Mouse (Mus musculus): ENCODE results near the gene Klhdc7a.
"Not testable (repeated sequence)": the region's sequence is repeated elsewhere in the genome, so short reads cannot be mapped to it uniquely, and the experiment has no call there.

Gene Klhdc7a

DNA sequence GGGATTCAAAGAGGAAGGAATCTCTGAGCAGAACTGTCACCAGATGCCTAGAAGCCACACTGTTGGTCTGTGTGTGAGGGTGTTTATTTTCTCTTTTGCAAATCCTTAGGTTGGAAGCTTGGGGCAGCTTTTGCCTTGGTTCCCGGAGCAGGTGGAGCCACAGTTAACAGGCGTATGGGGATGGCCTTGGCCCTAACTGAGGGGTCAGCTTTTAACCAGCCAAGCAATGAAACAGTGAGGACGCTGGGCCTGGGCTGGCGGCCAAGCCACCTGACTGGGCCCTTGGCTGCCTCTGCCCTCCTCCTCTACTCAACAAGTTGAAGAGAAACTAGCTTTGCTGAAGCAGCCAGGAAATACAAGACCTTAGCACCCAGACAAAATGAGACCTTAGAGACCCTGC, at the start of gene Klhdc7a:
Gene Klhdc7a, minus strand, starts transcription at position 105 of the 400 bp plus-strand sequence.
- DNase-seq = peak; percentile 94

DNA sequence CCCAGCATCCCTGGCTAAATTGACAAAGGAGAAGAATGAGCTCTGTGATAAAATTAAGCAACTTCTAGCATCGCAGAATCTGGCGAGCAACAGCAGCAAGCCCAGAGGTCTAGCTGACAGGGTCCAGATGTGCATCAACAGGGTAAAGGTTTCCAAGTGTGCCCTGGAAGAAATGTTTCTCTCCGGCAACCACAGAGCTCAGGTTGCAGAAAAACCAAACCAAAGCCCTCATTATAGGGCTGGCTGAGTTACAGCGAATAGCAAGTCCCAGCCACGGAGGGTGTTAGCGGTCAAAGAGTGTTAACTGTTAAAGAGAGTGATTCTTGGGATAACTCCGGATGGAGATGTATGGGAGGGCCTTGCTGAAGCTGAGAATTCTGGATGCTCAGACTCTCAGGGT, 48.1 kb upstream of the Klhdc7a start:
- no peak for DNase-seq

DNA sequence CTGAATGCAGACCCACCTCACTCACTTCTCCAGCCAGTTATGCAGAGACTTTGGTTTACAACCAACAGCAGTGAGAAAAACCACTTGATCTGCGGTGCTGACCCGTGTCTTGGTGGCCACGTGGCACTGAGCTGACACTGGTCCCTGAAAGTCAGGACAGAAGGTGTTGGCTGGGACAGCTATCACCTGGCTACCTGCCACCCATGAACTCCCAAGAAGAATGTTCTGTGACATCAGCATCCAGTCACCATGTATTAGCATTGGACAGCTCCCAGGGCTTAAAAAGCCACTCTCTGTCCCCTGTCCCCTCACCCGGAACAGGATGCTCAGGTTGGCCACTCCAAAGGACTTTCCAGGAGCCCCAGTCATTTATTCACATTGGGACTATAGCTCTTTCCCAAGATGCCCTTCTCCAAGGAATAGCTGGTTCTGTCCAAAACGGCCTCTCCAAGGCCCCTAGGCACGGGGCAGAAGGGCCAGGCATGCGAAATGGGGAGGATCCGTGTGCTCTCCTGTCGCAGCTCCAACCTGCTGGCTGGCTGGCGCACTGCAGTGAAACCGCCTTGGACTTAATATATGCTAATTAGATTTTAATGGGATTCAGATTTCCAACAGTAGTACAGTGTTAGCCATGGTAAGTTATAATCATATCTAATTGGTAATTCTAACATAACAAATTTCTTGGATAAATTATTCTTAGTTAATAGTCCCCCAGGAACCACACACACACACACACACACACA, 43.1 kb upstream of the Klhdc7a start:
- DNase-seq = peak; percentile 18

DNA sequence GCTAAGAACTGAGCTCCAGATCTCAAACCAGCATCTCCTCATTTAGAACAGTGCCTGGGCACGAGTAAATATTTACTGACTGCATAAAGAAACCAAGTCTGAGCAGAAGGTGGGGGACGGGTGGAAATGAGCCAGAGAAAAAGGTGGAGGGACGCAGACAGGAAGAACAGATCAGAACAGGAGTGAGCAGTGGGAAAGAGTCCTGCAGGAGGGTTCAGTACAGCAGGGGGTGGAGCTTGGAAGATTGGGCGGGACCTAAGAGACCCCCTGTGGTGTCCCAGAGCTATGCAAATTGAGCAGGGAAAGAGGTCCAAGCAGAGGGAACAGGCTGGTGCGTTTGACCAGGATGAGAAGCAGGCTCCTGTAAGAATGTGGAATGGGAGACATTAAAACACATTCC, 37.1 kb upstream of the Klhdc7a start:
- peak; percentile 10 for DNase-seq

DNA sequence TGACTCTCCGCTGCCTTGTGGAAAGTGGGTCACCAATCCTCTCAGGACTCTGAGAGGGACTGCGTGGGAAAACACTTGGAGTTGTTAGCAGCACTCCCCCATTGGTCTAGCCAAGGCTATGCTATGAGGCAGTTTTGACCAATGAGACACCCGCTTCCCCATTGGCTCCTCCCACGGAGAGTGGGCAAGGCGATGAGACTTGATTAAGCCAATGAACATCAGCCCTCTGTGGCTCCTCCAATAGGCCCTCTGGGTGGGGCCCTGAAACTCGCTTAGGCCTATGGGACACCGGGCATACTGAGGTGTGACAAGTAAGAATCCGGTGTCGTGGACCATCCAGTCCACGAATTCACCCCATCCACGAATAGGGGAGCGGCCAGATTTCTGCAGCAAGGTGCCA, 36.3 kb upstream of the Klhdc7a start:
- peak; percentile 18 for DNase-seq

DNA sequence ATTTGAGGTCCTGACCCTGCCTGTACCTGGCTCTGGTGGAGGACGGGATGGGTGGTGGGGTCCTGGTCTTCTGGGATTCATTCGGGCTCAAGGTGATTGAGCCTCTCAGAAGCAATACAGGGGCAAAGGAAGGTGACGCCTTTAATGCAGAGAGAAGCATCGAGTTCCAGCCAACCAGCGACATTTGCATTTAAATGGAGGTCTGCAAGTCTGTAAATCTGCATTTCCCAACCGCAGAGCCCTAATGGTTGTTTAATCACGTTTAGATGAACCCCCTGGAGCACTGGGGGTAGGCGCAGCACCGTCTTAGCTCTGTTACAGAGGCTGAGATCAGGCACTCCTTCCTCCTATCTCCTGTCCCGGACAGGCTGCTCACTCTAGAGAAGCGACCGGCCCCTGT, 34.2 kb upstream of the Klhdc7a start:
- DNase-seq = no peak

DNA sequence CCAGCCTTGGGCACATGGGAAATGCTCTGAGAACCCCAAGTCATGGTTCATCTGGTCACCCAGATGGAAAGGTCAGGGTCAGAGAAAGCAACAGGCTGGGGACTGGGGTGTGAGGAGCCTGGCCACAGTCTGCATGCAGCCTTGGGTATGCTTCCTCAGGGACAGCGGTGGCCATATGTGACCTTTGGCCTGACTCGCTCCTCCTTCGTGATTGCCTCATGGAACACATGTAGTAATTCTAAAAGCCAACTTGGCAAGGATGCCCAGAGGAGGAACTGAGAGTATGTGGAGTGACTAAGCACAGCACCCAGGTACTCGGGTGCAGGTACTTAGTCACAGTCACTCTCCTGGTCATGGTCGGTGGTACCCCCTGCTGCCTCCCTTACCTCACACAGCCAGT, 33.1 kb upstream of the Klhdc7a start:
- DNase-seq = no peak

DNA sequence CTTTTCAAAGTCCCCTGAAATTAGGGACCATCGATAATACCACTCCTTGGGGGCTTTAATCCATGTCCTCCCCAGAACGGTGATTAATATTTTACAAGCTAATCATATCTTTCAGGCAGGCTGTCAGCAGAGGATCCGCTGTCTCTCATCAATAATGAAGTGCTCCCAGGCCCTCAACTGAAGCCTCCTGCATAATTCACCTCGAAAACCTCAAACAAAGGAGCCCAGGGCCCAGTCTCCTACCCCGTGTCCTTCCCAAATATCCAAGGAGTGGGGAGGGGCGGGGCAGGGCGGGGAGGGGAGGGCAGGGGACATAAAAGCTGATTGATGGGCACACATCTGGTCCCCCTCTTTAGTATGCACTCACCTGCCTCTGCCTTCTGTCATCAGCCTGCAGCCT, 31.2 kb upstream of the Klhdc7a start:
- no peak for DNase-seq

DNA sequence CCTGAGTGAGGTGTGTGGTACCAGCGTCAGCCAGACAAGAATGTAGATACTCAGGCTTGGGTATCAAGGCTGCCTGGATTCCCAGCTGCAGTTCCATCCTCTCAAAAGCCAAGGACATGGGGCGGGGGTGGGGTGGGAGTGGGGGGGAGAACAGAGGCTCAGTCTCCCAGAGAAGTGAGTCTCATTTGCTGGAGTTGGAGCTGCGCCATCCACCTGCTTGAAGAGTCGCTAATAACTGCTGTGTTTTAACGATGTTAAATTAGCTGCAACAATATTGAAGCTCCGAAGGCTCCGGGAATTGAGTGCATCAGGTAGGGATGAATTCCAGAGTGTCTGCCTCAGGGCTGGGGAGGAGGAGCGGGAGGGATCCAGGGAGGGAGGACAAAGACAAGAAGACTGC, 27.8 kb upstream of the Klhdc7a start:
- DNase-seq = no peak

DNA sequence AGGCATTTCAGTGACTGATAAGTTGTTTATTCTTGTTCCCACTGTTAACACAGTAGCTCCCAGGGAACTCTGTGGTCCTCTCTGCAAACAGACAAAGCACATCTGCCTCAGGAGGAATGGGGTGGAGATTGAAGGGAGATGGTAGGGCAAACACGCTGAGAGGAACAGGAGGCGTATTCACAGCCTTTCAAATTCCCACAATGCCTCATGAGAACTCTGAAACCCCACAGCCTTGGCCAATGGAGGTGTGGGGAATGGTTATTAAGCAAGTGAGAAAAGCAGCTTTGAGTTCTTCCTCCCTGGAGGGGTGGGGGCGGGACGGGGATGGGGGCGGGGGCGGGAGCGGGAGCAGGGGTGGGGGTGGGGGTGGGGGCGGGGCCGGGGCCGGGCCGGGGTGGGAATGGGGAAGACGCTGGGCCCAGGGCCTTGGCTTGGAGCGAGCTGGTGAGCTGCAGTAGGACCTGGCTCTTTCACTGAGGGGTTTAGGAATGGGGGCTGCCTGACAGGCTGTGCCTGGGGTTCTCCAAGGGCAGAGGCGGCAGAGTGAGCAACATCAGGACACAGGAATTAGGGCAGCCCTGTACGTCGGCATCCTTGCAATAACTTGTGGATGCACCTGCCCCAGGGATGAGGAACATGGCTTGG, 25.4 kb upstream of the Klhdc7a start:
- DNase-seq = no peak

DNA sequence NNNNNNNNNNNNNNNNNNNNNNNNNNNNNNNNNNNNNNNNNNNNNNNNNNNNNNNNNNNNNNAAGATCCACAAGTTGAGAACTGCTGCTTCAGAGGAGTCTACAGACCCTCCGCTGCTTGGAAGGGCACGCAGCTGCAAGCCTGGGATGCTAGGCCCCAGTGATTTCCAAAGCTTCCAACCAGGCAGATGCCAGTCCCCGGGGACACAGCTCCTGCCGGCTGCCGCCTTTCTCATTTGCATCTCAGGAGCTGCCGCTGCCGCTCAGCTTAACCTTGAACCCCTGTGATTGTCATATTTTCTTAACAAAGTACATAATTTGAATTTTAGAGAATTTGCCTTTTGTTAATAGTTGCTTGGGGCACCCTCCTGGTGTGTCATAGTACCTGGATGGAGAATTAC, 19.1 kb upstream of the Klhdc7a start:
- no peak for DNase-seq

DNA sequence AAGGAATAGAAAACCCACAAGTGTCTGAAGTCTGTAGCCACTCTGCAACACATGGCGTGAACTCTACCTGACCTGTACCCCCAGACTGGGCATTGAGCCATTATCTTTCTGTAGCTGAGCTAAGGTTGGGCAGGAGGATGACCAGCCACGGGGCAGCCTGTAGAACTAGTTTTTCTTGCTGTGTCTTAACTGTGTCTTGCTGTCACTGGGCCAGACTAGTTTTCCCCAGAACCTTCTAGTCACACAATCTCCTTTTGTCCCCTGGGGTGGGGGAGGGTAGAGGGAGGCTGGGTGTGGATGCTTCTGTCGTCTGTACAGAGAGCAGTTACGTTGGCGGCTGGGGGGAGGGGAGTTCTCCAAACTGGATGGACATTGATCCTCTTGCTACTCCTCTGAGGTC, 10.9 kb upstream of the Klhdc7a start:
- peak; percentile 64 for DNase-seq

DNA sequence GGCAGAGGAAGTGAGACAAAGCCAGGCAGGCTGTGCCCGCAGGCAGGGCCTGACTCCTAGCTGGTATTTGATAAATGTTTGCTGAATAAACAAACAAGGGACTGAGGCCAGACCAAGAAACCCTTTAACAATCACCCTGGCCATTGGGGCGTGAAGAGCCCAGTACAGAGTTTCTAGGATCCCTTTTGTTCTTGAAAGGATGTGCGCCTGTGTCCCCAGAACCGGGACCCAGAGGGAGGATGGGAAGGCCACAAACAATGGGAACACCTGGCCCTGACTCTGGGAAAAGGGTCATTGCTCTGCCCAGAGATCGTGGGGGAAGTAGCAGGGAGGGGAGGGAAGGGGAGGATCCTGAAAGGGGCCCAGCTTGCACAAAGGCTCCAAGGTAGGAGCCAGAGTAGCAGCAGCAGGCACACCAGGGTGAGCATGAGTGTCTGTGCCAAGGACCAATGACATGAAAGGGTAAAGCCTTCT, 9.5 kb upstream of the Klhdc7a start:
- peak; percentile 26 for DNase-seq

DNA sequence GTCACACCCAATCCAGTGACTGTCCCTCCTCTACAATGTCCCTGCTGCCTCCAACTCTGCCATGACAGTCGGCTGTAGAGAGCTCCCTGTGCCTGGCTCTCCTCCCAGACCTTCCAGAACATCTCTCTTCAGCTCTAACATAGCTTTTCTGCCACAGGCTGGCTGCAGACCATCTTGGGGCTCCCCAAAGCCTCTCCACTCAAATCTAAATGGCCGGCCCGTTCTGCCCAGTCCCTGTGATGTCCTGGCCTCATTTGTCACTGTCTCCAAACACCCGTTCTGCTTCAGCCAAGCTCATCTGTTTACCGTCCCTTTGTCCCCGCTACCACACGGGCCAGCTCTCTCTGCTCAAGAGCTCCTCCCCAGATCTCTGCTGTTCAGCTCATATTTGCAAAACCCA, 6.7 kb upstream of the Klhdc7a start:
- DNase-seq = no peak

DNA sequence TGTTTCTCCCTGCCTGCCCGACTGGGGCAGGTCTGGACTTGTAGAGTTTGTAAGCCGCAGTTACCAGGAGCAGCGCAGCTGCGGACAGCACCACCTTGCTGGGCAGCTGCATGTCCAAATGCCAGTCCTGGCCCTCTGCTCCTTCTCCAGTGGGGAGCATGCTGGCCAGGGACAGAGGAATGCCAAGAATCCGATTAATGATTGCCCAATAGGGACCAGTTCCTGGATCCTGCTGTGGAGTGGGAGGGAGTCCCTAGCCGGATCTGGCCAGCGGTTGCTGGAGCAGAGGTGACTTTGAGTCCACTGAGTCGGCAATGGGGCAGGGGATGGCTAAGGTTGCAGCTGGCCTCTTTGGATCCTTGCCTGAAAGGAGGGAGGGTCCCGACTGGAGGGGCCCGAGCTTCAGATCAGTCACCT, 343 bp downstream of the Klhdc7a start:
- peak; percentile 87 for DNase-seq

DNA sequence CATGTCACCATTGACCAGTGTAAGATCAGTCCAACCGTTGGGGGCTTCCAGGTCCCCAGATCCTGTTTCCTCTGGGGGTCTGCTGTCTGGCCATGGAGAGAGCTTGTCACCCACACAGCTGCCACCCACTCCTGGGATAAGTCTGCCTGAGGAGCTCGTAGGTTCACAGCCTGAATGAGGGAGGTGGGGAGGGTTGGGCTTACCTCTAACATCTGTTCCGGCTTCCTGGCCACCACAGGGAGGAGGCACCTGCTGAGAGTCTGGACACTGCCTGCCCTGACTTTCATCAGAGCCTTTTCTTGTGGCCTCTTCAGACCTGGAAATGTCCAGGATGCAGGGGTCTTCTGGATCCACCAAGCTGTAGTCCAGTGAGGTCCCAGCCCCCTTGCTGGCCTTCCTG, 845 bp downstream of the Klhdc7a start:
- DNase-seq = peak; percentile 65

DNA sequence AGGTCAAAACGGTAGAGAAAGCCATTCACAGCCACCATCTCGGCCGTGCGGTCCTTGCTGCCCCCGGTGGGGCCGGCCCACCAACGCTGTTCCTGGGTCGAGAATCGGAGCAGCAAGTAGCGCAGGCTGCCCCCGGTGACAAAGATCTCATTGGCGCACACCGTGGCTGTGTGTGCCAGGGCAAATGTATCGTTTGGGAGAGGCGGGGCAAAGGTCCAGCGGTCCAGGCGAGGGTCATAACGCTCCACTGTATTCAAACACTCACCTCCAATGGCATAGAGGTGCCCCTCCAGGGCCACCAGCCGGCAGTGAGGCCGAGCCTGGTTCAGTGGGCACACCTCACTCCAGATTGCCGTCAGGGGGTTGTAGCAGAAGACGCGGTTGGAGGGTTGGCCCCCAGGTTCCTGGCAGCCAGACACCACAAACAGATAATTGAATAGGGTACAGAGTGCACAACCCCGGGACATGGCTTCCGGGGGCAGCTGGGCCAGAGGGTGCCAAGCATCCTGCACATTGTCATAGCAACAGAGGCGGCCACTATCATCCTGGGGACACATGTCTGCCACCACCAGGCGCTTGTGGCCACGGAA, 2.1 kb downstream of the Klhdc7a start:
- peak; percentile 76 for DNase-seq

DNA sequence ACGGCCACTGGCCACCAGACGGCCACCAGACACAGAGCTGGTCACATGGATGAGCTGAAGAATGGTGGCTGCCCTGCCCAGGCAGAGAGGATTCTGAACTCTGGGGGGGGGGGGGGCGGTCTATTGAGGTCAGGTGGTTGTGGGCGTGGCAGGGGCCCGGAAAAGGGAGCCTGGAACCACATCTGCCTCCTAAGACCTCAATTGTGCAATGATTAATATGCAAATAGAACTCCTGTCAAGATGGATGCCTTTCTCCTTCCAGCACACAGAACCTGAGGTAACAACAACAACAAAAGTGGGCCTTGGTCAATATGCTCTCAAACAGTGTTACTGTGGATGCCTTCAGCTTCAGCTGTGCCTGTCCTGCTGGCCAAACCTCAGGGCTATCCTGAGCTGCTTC, 3.4 kb downstream of the Klhdc7a start:
- peak; percentile 48 for DNase-seq

DNA sequence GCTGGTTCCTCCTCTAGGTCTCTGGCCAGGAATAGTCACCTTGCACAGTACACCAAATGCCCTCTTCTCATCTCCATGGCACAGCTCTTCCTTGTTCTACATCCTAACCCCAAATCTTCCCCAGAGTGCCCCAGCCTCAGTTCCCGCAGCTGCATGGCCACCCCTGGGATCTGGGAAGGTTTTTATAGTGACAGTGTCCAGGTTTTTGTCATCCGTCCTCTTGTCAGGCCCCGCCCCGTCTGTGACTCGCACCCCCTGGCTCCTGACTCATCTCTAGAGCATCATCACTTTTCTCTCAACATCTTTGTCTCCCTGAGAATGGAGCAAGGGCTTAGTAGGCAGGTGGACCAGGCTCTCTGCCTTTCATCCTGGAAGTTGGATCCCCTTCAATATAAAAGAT, 3.9 kb downstream of the Klhdc7a start:
- DNase-seq = no peak

DNA sequence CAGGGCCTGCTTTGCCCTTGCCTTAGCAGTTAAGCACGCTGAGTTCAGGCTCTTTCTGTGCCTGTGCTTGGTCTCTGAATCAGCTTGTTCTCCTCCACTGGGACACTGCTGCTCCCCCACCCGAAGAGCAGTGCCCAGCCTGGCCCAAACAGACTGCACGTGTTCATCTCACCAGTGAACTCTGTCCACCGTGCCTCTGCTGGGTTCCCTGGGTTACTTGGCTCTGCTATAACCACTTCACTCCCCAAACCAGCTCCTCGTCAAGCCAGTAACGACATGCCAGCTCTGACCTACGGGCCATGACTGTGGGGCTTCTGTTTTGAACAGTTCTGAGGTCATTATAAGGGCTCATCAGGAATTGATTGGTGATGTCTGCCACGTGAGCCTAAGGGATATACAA, 4.8 kb downstream of the Klhdc7a start:
- DNase-seq = peak; percentile 64

DNA sequence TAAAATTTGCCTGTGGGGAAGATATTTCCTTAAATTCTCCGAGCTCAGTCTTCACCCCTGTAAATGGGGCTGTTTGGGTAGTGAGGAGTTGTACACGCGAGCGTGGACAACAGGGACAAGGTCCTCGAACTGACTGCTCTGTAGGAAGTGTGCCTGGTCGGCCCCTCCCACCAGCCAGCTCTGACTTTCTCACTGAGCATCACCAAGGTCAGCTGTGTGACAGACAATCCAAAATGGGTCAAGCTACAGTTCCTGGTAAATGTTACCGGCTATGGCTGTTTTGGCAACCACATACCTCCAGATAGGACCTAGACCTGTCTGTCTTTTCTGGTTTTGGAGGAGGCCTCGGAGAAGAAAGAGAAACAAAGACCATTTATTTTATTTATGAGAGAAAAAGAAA, 6.0 kb downstream of the Klhdc7a start:
- DNase-seq = no peak

DNA sequence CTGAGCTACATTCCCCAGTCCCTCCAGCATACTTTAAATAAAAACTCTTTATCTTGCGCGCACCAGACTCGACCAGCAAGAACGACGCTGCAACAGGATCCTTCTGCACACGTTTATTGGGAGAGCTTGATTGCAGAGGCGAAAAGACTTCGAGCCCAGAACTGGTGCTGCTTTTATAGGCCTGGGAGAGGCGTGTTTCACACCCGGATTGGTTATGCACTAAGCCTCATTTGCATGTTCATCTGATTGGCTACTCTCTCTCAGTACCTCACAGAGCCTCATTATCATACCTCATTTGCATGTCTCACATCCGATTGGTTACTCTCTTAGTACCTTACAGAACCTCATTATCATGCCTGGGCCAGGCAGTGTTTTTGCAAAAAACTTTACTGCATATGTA, 6.5 kb downstream of the Klhdc7a start:
- DNase-seq = not testable (repeated sequence)

DNA sequence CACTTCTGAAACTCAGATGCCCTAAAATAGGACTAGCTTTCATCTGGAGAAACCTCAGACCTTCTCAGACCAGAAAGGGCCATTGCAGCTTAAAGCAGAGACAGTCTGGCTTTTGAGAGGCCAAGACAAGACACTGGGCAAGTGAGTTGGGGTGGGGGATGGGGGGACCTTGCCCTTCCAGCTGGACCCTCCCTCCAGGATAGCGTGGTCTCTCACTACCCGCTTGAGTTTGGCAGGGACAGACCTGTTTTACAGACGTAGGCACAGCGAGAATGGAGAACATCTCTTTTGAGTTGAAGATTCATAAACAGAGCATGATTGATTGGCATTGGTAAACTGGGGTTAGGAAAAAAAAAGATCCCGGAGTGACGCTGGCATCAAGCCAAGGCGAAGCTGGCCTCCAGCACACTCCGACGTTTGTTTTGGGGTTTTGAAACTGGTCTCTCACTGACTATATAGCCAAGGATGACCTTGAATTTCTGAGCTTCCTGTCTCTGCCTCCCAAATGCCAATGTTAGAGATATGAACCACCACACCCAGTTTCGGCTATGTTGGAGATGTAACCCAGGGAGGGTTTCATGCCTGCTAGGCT, 7.0 kb downstream of the Klhdc7a start:
- DNase-seq = no peak

All from kidney, adult 18-20 months (tissue).